Mouse (Mus musculus) gastrocnemius, postnatal 14 days (tissue): ENCODE data around the gene Olfr586. TPM values are rescaled to one million over a fixed set of nuclear protein-coding genes. Genes with fewer than 3 reads are reported as not detected.

Experiments
- DNase-seq: peaks from one replicate; pipeline ENCODE4 v3.0.0; 2021; ENCODE audit warnings: mixed read lengths
- intact Hi-C: fragments of 180-260 bp; cut with DNase I; formaldehyde crosslinking; loops from one replicate; pipeline ENCODE4 v1.15.1; 2025; ENCODE audit warnings: low total_unique reads
- long read RNA-seq, 2 experiments: library from polyadenylated mRNA; stranded (forward); transcript quantifications; one replicate each; pipeline ENCODE4 v2.0.0; 2021
- total RNA-seq, 2 experiments: library from RNA; stranded (reverse); gene quantifications; 2 replicates each; pipeline ENCODE4 v1.2.3; 2021

The Olfr586 gene
- not detected for total RNA-seq
- long read RNA-seq, experiment 1 = 0 reads
- long read RNA-seq, experiment 2 = 0 reads

GRCm38 (mm10) chr7:103125538-103125937, at the start of gene Olfr586:
Gene Olfr586, minus strand, starts transcription at chr7:103125638.
- intact Hi-C loops = no loop called here
- DNase-seq = no peak

GRCm38 (mm10) chr7:103169697-103170096, 44.3 kb upstream of the Olfr586 start:
- intact Hi-C loops = no loop called here
- no peak for DNase-seq

GRCm38 (mm10) chr7:103156256-103156655, 30.8 kb upstream of the Olfr586 start, which contains the start of gene Olfr589:
Gene Olfr589, minus strand, starts transcription at chr7:103156356.
- intact Hi-C loops = no loop called here
- DNase-seq = no peak

DNA sequence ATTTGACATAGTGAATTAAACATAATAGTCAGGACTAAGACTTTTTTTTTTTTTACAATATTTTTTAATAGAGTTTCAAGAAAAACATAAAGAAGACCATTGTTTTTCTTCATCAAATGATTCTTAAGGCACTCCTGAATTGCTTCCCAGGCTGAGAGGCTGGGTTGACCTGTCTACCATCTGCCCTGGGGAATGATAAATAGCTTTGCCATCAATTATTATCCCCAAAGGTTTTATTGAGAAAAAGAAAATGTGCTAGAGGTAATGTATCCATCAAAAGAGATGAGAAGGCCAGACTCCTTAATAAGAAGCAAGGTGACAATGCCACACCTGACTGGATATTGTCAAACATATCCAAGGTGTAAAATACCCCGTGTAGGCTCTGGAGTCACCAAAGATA, 15.1 kb upstream of the Olfr586 start, which contains the start of gene Olfr588-ps1:
Gene Olfr588-ps1, plus strand, starts transcription at position 301 of the 400 bp plus-strand sequence.
- intact Hi-C loops = no loop called here
- no peak for DNase-seq

DNA sequence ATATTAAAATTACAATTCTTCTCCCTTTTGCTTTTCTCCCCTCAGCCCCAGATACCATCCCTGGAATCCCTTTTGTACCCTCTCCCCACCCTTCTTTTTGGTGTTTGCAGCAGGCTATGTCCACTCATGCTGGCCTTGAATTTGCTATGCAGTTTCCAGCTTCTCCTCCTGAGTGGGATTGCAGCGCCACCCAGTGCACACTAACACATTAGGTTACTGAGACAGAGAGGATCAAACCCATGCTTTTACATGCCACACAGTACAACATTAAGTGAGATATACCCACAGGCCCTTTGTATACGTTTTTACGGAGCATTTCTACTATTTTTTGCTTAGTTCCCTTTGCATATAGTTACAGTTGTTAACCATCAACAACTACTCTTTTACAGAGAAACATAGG, 6.0 kb downstream of the Olfr586 start:
- intact Hi-C loops = no loop called here
- no peak for DNase-seq

GRCm38 (mm10) chr7:103097420-103097819, 28.0 kb downstream of the Olfr586 start, which contains the start of gene Olfr585:
Gene Olfr585, plus strand, starts transcription at chr7:103097720.
- no peak for DNase-seq
- intact Hi-C loops = no loop called here

DNA sequence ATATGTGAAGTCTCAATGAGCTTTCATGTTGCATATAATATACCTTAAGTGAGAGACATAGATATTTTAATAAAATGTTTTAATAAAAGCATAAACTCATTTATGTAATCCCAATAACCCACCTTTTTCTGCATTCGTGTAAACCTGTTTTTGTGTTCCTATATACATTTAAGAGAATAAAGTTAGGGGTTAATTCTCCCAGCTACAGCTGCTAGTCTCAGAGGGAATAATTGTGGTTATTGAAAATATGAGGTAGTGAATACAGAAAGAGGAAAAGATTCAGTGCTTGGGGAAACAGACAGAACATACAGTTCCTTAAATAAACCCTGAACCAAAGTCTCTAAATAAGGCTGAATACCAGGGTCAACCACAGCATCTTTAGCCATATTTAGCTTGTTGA, 43.9 kb downstream of the Olfr586 start, which contains the start of gene Olfr584:
Gene Olfr584, plus strand, starts transcription at position 301 of the 400 bp plus-strand sequence.
- intact Hi-C loops = no loop called here

More for the DNA sequence above, 43.9 kb downstream of the Olfr586 start, which contains the start of gene Olfr584:
- no peak for DNase-seq

Other genes with a start within 250 kb of the Olfr586 start
- gene Olfr568, start 248.5 kb downstream of the Olfr586 start, total RNA-seq = not detected
- gene Olfr569, start 234.8 kb downstream of the Olfr586 start, total RNA-seq = not detected
- not detected for gene Olfr570, start 231.1 kb downstream of the Olfr586 start, total RNA-seq
- not detected for gene Olfr571, start 208.1 kb downstream of the Olfr586 start, total RNA-seq
- not detected for gene Olfr572, start 201.2 kb downstream of the Olfr586 start, total RNA-seq
- gene Olfr573-ps1, start 183.1 kb downstream of the Olfr586 start, total RNA-seq = not detected
- gene Olfr574, start 177.2 kb downstream of the Olfr586 start, total RNA-seq = not detected
- gene Olfr575, start 166.9 kb downstream of the Olfr586 start, total RNA-seq = not detected
- gene Olfr576, start 163.0 kb downstream of the Olfr586 start, total RNA-seq = not detected
- gene Olfr577, start 149.7 kb downstream of the Olfr586 start, total RNA-seq = not detected
- gene Olfr578, start 136.3 kb downstream of the Olfr586 start, total RNA-seq = not detected
- gene Olfr582, start 87.6 kb downstream of the Olfr586 start, total RNA-seq = not detected
- not detected for gene Olfr583, start 74.3 kb downstream of the Olfr586 start, total RNA-seq
- not detected for gene Olfr584, start 43.8 kb downstream of the Olfr586 start, total RNA-seq
- not detected for gene Olfr585, start 27.9 kb downstream of the Olfr586 start, total RNA-seq
- not detected for gene Olfr588-ps1, start 15.2 kb upstream of the Olfr586 start, total RNA-seq
- gene Olfr589, start 30.7 kb upstream of the Olfr586 start, total RNA-seq = not detected
- not detected for gene Olfr591, start 52.7 kb upstream of the Olfr586 start, total RNA-seq
- gene Olfr592, start 59.2 kb upstream of the Olfr586 start, total RNA-seq = not detected
- not detected for gene Olfr593, start 86.2 kb upstream of the Olfr586 start, total RNA-seq
- gene Olfr594, start 91.4 kb upstream of the Olfr586 start, total RNA-seq = not detected
- gene Usp17ld, start 126.9 kb upstream of the Olfr586 start, total RNA-seq = not detected
- gene Olfr596, start 180.0 kb upstream of the Olfr586 start, total RNA-seq = not detected
- gene Olfr597, start 190.7 kb upstream of the Olfr586 start, total RNA-seq = not detected
- not detected for gene Olfr598, start 197.9 kb upstream of the Olfr586 start, total RNA-seq
- not detected for gene Olfr599, start 210.3 kb upstream of the Olfr586 start, total RNA-seq
- not detected for gene Olfr600, start 224.0 kb upstream of the Olfr586 start, total RNA-seq
- gene Olfr601, start 237.0 kb upstream of the Olfr586 start, total RNA-seq = not detected